Mouse (Mus musculus) ES-CJ7 (cell line): Measurements from ENCODE around the gene Klk8.
A peak's percentile ranks its signal among the peaks of the same experiment; 100 is the strongest.

ENCODE experiments used
- DNase-seq: peaks from one replicate; pipeline ENCODE4 v3.0.0; 2011; ENCODE audit warnings: low read depth, low spot score

Klk8 gene

GRCm38 (mm10) chr7:43797333-43797769 lies at the start of gene Klk8:
TSS of gene Klk8 (plus strand) at chr7:43797577.
- peak; percentile 36 for DNase-seq

DNA sequence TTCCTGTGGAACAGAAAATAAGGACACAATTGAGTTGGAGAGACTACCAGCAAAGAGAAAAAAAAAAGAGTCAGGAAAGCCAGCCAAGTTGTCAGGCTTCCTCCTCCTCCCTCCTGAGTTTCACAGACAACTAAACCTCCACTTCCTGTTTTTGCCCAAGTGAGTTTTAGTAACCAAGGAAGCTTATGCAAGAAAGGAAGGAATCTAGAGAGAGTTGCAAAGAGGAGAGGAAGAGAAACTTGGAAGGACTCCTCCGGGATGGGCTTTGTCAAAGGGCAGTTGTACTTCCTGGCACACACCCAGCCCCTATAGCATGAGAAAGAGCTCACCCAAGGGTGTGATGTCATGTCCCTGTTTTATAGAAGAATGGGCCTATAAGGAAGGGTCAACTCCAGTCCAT lies 49.6 kb upstream of the Klk8 start:
- no peak for DNase-seq

GRCm38 (mm10) chr7:43752806-43753205 lies 44.6 kb upstream of the Klk8 start:
- no peak for DNase-seq

- no peak for DNase-seq
Observed at GRCm38 (mm10) chr7:43766484-43766883, 30.9 kb upstream of the Klk8 start.

DNA sequence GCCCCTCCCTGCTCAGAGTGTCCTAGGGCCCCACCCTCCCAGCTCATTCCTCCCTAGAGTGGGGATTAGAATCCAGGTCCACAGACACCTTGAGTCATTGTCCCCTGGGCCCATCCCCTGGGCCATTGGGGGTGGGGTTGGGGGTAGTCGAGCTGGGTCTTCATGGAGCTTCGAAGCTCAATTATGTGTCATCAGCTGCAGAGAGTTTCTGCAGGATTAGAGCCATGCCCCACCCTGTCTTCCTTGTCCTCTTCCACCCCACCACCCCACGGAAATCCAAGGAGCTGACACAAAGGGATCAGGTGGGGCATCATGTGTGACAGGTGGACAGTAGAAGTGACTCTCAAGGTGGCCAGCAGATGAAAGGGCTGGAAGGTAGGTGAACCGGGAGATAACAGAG lies 28.8 kb upstream of the Klk8 start, which contains the start of gene Klk12:
TSS of gene Klk12 (plus strand) at position 301 of the 400 bp plus-strand sequence.
- DNase-seq = no peak

DNA sequence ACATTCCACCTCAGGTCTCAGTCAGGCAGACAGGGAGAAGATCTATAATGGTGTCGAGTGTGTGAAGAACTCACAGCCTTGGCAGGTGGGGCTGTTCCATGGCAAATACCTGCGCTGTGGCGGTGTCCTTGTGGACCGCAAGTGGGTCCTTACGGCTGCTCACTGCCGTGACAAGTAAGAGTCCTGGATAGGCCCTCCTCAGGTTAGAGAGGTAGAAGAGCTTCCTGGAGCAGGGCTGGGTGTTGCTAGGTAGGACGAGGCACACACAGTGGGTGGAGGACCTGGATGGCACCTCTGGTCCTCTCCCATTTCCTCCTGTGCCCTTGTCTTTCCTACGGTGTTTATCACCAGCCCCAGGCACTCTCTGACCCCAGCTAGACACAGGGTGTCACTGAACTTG lies 27.7 kb upstream of the Klk8 start:
- DNase-seq = no peak

DNA sequence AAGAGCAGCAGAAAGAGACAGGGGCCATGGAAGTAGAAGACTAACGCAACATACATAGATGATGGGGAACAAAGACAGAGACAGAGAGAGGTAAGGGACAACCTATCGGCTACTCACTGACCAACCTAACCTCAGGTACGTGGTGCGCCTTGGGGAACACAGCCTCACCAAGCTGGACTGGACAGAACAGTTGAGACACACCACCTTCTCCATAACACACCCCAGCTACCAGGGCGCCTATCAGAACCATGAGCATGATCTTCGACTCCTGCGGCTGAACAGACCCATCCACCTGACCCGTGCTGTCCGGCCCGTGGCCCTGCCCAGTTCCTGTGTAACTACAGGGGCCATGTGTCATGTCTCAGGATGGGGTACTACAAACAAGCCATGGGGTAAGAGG lies 26.7 kb upstream of the Klk8 start:
- no peak for DNase-seq

- DNase-seq = no peak
Observed at GRCm38 (mm10) chr7:43771916-43772315, 25.5 kb upstream of the Klk8 start.

- peak; percentile 39 for DNase-seq
Observed at GRCm38 (mm10) chr7:43772901-43773300, 24.5 kb upstream of the Klk8 start.

DNA sequence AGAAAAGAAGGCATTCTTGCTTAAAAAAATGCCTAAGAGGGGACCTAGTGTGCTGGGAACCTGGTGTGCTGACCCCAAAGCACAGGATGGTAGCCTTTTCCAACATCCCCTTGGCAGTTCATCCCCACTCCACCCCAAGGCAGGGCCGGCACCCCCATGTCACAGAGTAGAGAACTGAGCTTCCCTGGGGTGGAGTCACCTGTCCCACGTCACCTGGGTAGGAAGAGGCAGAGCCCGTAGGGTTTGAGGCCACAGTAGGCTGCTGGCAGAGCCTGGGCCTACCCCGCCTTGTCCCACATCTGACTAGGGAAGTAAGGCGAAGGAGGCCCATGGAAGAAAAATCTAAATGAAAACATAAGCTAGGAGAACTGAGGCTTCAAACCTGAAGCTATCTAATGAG lies 23.0 kb upstream of the Klk8 start, which contains the start of gene Klk11:
TSS of gene Klk11 (plus strand) at position 241 of the 400 bp plus-strand sequence.
- no peak for DNase-seq

- DNase-seq = no peak
Observed at GRCm38 (mm10) chr7:43774802-43775201, 22.6 kb upstream of the Klk8 start.

- DNase-seq = peak; percentile 65
Observed at GRCm38 (mm10) chr7:43775311-43776057, 21.9 kb upstream of the Klk8 start.

- no peak for DNase-seq
Observed at GRCm38 (mm10) chr7:43776506-43776905, 20.9 kb upstream of the Klk8 start.

GRCm38 (mm10) chr7:43777423-43777822 lies 20.0 kb upstream of the Klk8 start:
- no peak for DNase-seq

GRCm38 (mm10) chr7:43778176-43778970 lies 19.0 kb upstream of the Klk8 start:
- DNase-seq = no peak

DNA sequence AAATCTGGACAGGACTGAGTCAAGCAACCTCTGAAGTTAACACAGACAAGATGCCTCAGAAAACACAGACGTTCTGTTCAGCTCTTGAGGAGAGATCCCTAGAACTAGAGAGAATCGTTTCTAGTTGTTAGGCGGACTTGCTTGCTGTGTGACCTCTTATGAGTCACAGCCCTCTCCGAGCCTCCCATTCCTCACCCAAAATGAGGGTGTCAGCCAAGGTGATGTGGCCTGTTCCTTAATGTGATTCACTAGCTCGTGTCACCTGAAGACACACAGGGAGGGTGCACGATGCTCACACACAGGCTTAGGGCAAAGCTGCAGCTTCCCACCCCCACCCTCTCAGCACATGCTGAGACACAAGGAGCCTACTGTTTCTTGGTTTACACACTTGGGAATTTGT lies 17.1 kb upstream of the Klk8 start:
- DNase-seq = no peak

DNA sequence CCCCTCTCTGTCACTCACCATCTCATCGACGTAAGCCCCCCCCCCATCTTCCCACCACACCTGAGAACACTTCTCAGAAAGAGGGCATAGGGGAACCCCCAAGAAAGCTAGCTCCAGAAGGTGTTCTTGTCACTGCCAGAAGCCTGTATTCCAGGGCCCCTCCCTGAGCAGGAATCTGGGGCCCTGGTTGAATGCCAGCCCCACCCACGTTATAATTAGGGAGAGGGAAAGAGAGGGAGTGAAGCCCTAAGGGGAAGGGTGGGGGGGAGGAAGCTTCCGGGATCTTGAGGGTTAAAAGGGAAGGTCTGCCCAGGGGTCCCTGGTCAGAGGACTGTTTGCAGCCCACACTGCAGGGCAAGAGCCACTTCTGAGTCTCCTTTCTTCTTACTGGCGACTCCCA lies 16.6 kb upstream of the Klk8 start, which contains the start of gene Klk10:
TSS of gene Klk10 (plus strand) at position 290 of the 400 bp plus-strand sequence.
- peak; percentile 53 for DNase-seq

- DNase-seq = no peak
Observed at GRCm38 (mm10) chr7:43781541-43781940, 15.8 kb upstream of the Klk8 start.

DNA sequence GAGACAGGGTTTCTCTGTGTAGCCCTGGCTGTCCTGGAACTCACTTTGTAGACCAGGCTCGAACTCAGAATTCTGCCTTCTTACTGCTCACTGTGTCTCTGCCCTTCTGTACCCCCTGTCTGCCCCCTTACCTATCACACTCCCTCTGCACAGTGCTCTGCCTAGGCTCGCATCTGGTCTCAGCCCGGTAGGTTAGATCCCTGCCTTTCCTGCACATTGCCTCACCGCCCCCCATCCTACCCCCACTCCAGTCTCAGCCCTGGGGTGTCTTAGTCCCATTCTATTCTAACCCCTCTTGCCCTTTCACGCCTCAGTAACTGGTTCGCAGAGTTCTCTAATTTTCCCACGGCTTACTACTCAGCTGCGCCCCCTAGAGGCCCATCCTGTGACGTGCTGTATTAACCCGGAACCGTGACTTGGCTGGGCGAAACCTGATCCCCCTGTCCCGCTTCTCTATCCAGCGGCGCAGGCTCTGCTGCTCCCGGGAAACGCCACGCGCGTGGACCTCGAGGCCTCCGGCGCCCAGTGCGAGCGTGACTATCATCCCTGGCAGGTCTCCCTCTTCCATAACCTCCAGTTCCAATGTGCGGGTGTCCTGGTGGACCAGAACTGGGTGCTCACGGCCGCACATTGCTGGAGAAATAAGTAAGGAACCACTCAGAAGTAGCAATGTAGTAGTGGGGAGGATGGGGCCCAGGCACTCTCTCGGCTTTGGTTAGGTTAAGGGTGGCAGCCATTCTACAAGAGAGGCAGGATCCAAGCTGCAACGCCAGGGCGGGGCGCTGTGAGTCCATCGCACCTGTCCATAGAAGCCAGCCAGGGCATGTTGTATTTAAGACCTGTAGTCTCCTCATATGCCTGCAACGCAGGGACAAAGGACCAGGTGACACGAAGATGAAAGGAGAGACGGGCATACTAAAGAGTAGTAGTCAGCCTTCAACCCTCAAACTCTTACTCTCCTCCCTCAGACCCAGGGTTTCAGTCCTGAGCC lies 14.8 kb upstream of the Klk8 start:
- DNase-seq = peak; percentile 86

- peak; percentile 41 for DNase-seq
Observed at GRCm38 (mm10) chr7:43785286-43785685, 12.1 kb upstream of the Klk8 start.

DNA sequence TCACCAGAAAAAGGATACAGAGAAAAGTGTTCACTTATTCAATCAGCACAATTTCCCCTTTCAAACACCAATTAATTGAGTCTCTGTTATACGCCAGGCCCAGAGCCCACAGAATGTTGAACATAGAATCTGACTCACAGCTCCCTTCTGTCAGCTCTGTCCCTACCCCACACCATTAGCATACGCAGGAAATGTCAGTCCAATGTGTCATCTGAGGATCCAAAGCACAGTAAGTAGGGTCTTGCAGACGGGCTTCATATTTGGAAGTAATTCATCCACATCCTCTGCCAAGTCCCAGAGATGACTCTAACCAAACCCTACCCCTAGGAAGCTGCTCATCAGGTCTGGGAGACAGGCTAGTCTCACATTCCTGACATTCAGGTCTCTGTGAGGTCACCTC lies 9.3 kb upstream of the Klk8 start:
- DNase-seq = no peak
